Mouse (Mus musculus) myocyte (in vitro differentiated cells): ENCODE results near the gene Daxx.

Experiments
- E2F4 ChIP-seq: IDR thresholded peaks from one replicate; pipeline ENCODE4 v1.6.1; 2011; ENCODE audit warnings: mild to moderate bottlenecking, control low read depth, moderate library complexity; ENCODE audit not compliant: insufficient read depth
- MAX ChIP-seq: IDR thresholded peaks from one replicate; pipeline ENCODE4 v1.6.1; 2011; ENCODE audit warnings: low read depth, mild to moderate bottlenecking, control low read depth
- MYOG ChIP-seq, 3 experiments: IDR thresholded peaks; one replicate each; pipeline ENCODE4 v1.6.1; 2011; ENCODE audit warnings: control low read depth in 2 of 3, low read depth in 2 of 3, mild to moderate bottlenecking in 2 of 3; ENCODE audit not compliant: insufficient read length in 2 of 3, control insufficient read depth in 1 of 3, insufficient read depth in 1 of 3
- POLR2A ChIP-seq: IDR thresholded peaks from one replicate; pipeline ENCODE4 v1.6.1; 2011; ENCODE audit warnings: low read depth, mild to moderate bottlenecking, control low read depth, moderate library complexity; ENCODE audit not compliant: insufficient read length
- POLR2AphosphoS2 ChIP-seq: IDR thresholded peaks from one replicate; pipeline ENCODE4 v1.6.1; 2011; ENCODE audit warnings: low read depth, control low read depth; ENCODE audit not compliant: insufficient read length
- USF1 ChIP-seq: IDR thresholded peaks from one replicate; pipeline ENCODE4 v1.6.1; 2011; ENCODE audit warnings: low read depth, mild to moderate bottlenecking, control low read depth, moderate library complexity

- no peak for TF ChIP-seq POLR2A
- TF ChIP-seq MYOG (IDR thresholded peaks at IDR 0.05; ENCODE audit: control insufficient read depth in 1 of 3, insufficient read depth in 1 of 3, insufficient read length in 2 of 3, low read depth in 2 of 3): no peak
- TF ChIP-seq MAX: no peak
- TF ChIP-seq USF1: no peak
- no peak for TF ChIP-seq E2F4
- TF ChIP-seq POLR2AphosphoS2: no peak
Observed at GRCm38 (mm10) chr17:33900281-33900988, 8.8 kb upstream of the Daxx start.
